Mouse (Mus musculus): ENCODE data around the gene Phc3. TPM values are rescaled to one million over a fixed set of nuclear protein-coding genes. Genes with fewer than 3 reads are reported as not detected.

Gene Phc3
- 5.5 and 16.1 TPM in 2 replicates for polyA plus RNA-seq (2012; rRNA removed)

GRCm38 (mm10) chr3:30969104-30969581, at the start of gene Phc3:
Phc3 (minus strand) TSS chr3:30969415.
- no peak for DNase-seq (ENCODE audit: low read depth, low spot score)
- 1% methylated on average over 34 of the region's 34 CpGs for WGBS

- 70% methylated on average over 4 of the region's 4 CpGs for whole genome bisulfite sequencing
- DNase-seq (ENCODE audit: low read depth, low spot score), result no peak
Measured at GRCm38 (mm10) chr3:31017652-31018051, 48.4 kb upstream of the Phc3 start.

- no peak for DNase-seq (ENCODE audit: low read depth, low spot score)
Measured at GRCm38 (mm10) chr3:31016594-31017196, 47.5 kb upstream of the Phc3 start.

GRCm38 (mm10) chr3:31015682-31016443, 46.6 kb upstream of the Phc3 start:
- no peak for DNase-seq (ENCODE audit: low read depth, low spot score)
- 76% methylated on average over 10 of the region's 10 CpGs for WGBS

More at GRCm38 (mm10) chr3:31016594-31017196, 47.5 kb upstream of the Phc3 start:
- 32% methylated on average over 9 of the region's 9 CpGs for WGBS

GRCm38 (mm10) chr3:31014374-31014773, 45.2 kb upstream of the Phc3 start:
- 76% methylated on average over 2 of the region's 2 CpGs for WGBS
- DNase-seq (ENCODE audit: low read depth, low spot score), result no peak

GRCm38 (mm10) chr3:31004320-31005209, 35.4 kb upstream of the Phc3 start:
- WGBS, result 82% methylated on average over 6 of the region's 6 CpGs
- DNase-seq (ENCODE audit: low read depth, low spot score), result no peak

GRCm38 (mm10) chr3:31001048-31001676, 31.9 kb upstream of the Phc3 start:
- 50% methylated on average over 3 of the region's 3 CpGs for WGBS
- no peak for DNase-seq (ENCODE audit: low read depth, low spot score)

- WGBS, result 15% methylated on average over 4 of the region's 4 CpGs
- no peak for DNase-seq (ENCODE audit: low read depth, low spot score)
Measured at GRCm38 (mm10) chr3:31000018-31000407, 30.8 kb upstream of the Phc3 start.

- 20% methylated on average over 10 of the region's 10 CpGs for WGBS
- DNase-seq (ENCODE audit: low read depth, low spot score), result no peak
Measured at GRCm38 (mm10) chr3:30999401-31000017, 30.3 kb upstream of the Phc3 start.

GRCm38 (mm10) chr3:30996688-30997014, 27.4 kb upstream of the Phc3 start:
- no peak for DNase-seq (ENCODE audit: low read depth, low spot score)
- WGBS, result 6% methylated on average over 4 of the region's 4 CpGs

GRCm38 (mm10) chr3:30995899-30996687, 26.9 kb upstream of the Phc3 start:
- no peak for DNase-seq (ENCODE audit: low read depth, low spot score)

GRCm38 (mm10) chr3:30995283-30995898, 26.2 kb upstream of the Phc3 start, which contains the start of gene Prkci:
Prkci (plus strand) TSS chr3:30995747.
- DNase-seq (ENCODE audit: low read depth, low spot score), result peak; percentile 97

More at GRCm38 (mm10) chr3:30995899-30996687, 26.9 kb upstream of the Phc3 start:
- 1% methylated on average over 48 of the region's 49 CpGs for WGBS

GRCm38 (mm10) chr3:30994859-30995258, 25.6 kb upstream of the Phc3 start:
- DNase-seq (ENCODE audit: low read depth, low spot score), result no peak
- 9% methylated on average over 6 of the region's 6 CpGs for WGBS

More at GRCm38 (mm10) chr3:30995283-30995898, 26.2 kb upstream of the Phc3 start, which contains the start of gene Prkci:
- WGBS, result under 1% methylated on average over 50 of the region's 50 CpGs

GRCm38 (mm10) chr3:30993066-30993573, 23.9 kb upstream of the Phc3 start:
- no peak for DNase-seq (ENCODE audit: low read depth, low spot score)

- no peak for DNase-seq (ENCODE audit: low read depth, low spot score)
- 56% methylated on average over 7 of the region's 7 CpGs for WGBS
Measured at GRCm38 (mm10) chr3:30992161-30992560, 22.9 kb upstream of the Phc3 start.

- WGBS, result 68% methylated on average over 9 of the region's 9 CpGs
- no peak for DNase-seq (ENCODE audit: low read depth, low spot score)
Measured at GRCm38 (mm10) chr3:30987396-30988318, 18.4 kb upstream of the Phc3 start.
